ENCODE assay signal across 7 mouse cellular contexts in the genomic region with DNA sequence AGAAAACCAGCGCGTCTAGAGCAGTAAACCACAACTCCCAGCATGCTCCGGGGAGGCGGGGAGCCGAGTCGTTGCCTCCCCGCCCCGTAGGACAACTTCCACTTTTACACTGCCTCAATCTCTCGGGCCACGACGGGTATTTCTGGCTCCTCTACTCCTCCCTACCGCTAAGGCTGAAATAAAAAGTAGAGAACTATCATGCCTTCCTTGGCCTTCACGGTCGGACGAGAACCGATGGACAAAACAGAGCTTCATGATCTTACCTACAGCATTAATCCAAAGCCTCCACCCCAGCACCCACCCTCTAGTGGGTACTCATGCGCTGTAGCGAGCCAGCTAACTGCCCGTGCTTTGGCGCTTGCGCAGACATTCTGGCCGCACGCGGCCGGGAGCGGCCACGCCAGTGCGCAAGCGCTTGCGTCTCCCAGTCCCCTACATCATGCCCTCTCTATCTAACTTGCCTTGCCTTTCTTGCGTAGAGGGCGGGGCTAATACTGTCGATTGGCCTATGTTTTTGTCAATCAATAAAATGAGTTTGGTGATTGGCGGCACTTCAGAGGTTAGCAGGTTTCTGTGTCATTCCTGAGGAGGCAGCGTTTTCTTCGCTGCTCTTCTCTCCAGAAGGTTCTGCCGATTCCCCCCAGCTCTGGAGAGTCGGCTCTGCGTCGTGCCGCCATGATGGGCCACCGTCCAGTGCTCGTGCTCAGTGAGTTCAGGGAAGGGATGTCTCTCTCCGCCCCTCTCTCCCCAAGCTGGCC. TPM values are rescaled to one million over a fixed set of nuclear protein-coding genes. Genes with fewer than 3 reads are reported as not detected.
DNase-seq lines count a peak whose midpoint lies in the region; ATAC-seq and TF ChIP-seq lines count a peak whose summit lies in the region.

A gene (minus strand): TSS at position 439 of the 758 bp plus-strand sequence.
A gene (plus strand): TSS at position 556 of the 758 bp plus-strand sequence.

- DNase-seq in adrenal gland, postnatal 10 days: peak; percentile 96
- peak; percentile 97 for DNase-seq in embryonic facial prominence, embryonic 10.5 days (ENCODE audit: low spot score)
- DNase-seq in gonadal fat pad, adult 2 months (ENCODE audit: low read depth): peak; percentile 96
- DNase-seq in left cerebral cortex, postnatal 4 days: peak; percentile 97

- H3K27me3 ChIP-seq in embryonic facial prominence, embryonic 10.5 days (replicated peaks; ENCODE audit: low read depth, poor library complexity, severe bottlenecking): no peaks in the 10 kb centered on the region
- H3K27me3 ChIP-seq in intestine, postnatal 0 days (replicated peaks; ENCODE audit: control insufficient read depth, insufficient read depth, low read length): no peaks in the 10 kb centered on the region
- no peaks in the 10 kb centered on the region for H3K27me3 ChIP-seq in midbrain, embryonic 12.5 days
- H3K27me3 ChIP-seq in small intestine, adult 2 months (ENCODE audit: control insufficient read depth, insufficient read depth, low read length): no peaks in the 10 kb centered on the region

- H3K4me1 ChIP-seq in embryonic facial prominence, embryonic 10.5 days: peaks cover 20% of the 10 kb centered on the region
- peaks cover 8% of the 10 kb centered on the region for H3K4me1 ChIP-seq in intestine, postnatal 0 days (replicated peaks; ENCODE audit: control insufficient read depth, insufficient read depth, low read length)
- peaks cover 18% of the 10 kb centered on the region for H3K4me1 ChIP-seq in midbrain, embryonic 12.5 days
- no peaks in the 10 kb centered on the region for H3K4me1 ChIP-seq in small intestine, adult 2 months (ENCODE audit: control insufficient read depth, insufficient read depth, insufficient read length, low read length)

- H3K27ac ChIP-seq in embryonic facial prominence, embryonic 10.5 days (replicated peaks): peak within 1 kb of the TSS; percentile 94
- peak within 1 kb of the TSS; percentile 76 for H3K27ac ChIP-seq in intestine, postnatal 0 days (ENCODE audit: low read depth, low read length)
- H3K27ac ChIP-seq in midbrain, embryonic 12.5 days (replicated peaks): peak within 1 kb of the TSS; percentile 88
- H3K27ac ChIP-seq in small intestine, adult 2 months (ENCODE audit: insufficient read depth, low read depth, low read length): peak within 1 kb of the TSS; percentile 96

- ATAC-seq in intestine, postnatal 0 days: peak; percentile 98
- ATAC-seq in midbrain, embryonic 12.5 days (ENCODE audit: low FRiP score, low read depth): peak; percentile 99

- H3K9me3 ChIP-seq in embryonic facial prominence, embryonic 10.5 days: no peaks in the 10 kb centered on the region
- H3K9me3 ChIP-seq in intestine, postnatal 0 days (ENCODE audit: control insufficient read depth): no peaks in the 10 kb centered on the region
- H3K9me3 ChIP-seq in midbrain, embryonic 12.5 days: no peaks in the 10 kb centered on the region

- under 1% methylated on average over 44 of the region's 44 CpGs for WGBS in embryonic facial prominence, embryonic 10.5 days
- under 1% methylated on average over 44 of the region's 44 CpGs for WGBS in intestine, postnatal 0 days
- WGBS in midbrain, embryonic 12.5 days: under 1% methylated on average over 44 of the region's 44 CpGs
- under 1% methylated on average over 44 of the region's 44 CpGs for WGBS in small intestine, adult 2 months

- peak; percentile 49 for TF ChIP-seq CTCF in intestine, postnatal 0 days (IDR thresholded peaks at IDR 0.05; ENCODE audit: low read depth)
- peak; percentile 38; the same call in 1 of the 2 replicates for TF ChIP-seq CTCF in small intestine, adult 2 months (IDR thresholded peaks at IDR 0.05; ENCODE audit: extremely low read depth, insufficient read length, insufficient replicate concordance, low read depth, low read length)

- peaks cover 32% of the 10 kb centered on the region for H3K36me3 ChIP-seq in embryonic facial prominence, embryonic 10.5 days (replicated peaks)
- H3K36me3 ChIP-seq in intestine, postnatal 0 days (ENCODE audit: control insufficient read depth, insufficient read depth): peaks cover 24% of the 10 kb centered on the region
- peaks cover 26% of the 10 kb centered on the region for H3K36me3 ChIP-seq in midbrain, embryonic 12.5 days
- H3K36me3 ChIP-seq in small intestine, adult 2 months (ENCODE audit: control insufficient read depth, insufficient read depth, low read length): peaks cover 16% of the 10 kb centered on the region

- intact Hi-C loops in left cerebral cortex, postnatal 4 days (cut with DNase I): no loop called here

- H3K4me3 ChIP-seq in embryonic facial prominence, embryonic 10.5 days: peak within 1 kb of the TSS; percentile 86
- peak within 1 kb of the TSS; percentile 80 for H3K4me3 ChIP-seq in intestine, postnatal 0 days (ENCODE audit: low read depth, low read length)
- peak within 1 kb of the TSS; percentile 70 for H3K4me3 ChIP-seq in midbrain, embryonic 12.5 days
- H3K4me3 ChIP-seq in small intestine, adult 2 months (ENCODE audit: low read depth, low read length): peak within 1 kb of the TSS; percentile 93

- H3K9ac ChIP-seq in intestine, postnatal 0 days (ENCODE audit: low read depth, low read length): peak within 1 kb of the TSS; percentile 59
- peak within 1 kb of the TSS; percentile 84 for H3K9ac ChIP-seq in midbrain, embryonic 12.5 days (replicated peaks)

- TF ChIP-seq POLR2A in small intestine, adult 2 months (IDR thresholded peaks at IDR 0.05; ENCODE audit: low read depth, low read length): peak; percentile 33; the same call in 1 of the 2 replicates

- peak within 1 kb of the TSS; percentile 71 for H3K4me2 ChIP-seq in intestine, postnatal 0 days (replicated peaks; ENCODE audit: low read depth)
- H3K4me2 ChIP-seq in midbrain, embryonic 12.5 days (replicated peaks): peak within 1 kb of the TSS; percentile 86

RNA-seq across cellular contexts. Expression of the first gene that starts in this region (rescaled TPM):
- 1 to 10 TPM; 7.9 to 8.3 TPM for total RNA-seq in adrenal gland, postnatal 10 days (2021)
- polyA plus RNA-seq in embryonic facial prominence, embryonic 10.5 days (2016; fragmentation: Nextera tagmentation; extraction: Ambion mirVana): 12.6 and 14.7 TPM in 2 replicates
- polyA plus RNA-seq in gonadal fat pad, adult 2 months (2012; rRNA removed): 9.8 and 10.7 TPM in 2 replicates
- polyA plus RNA-seq in intestine, postnatal 0 days (2015; fragmentation: Nextera tagmentation; extraction: Ambion mirVana): 6.1 and 7.2 TPM in 2 replicates
- total RNA-seq in left cerebral cortex, postnatal 4 days (2021): 1 to 10 TPM; 4.4 TPM
- 10.9 and 12.8 TPM in 2 replicates for polyA plus RNA-seq in midbrain, embryonic 12.5 days (2016; fragmentation: Nextera tagmentation; extraction: Ambion mirVana)
- 0.76 and 0.99 TPM in 2 replicates for polyA plus RNA-seq in small intestine, adult 2 months (2012; rRNA removed)

RNA-seq across cellular contexts. Expression of the second gene that starts in this region (rescaled TPM):
- total RNA-seq in adrenal gland, postnatal 10 days (2021): 100 to 1,000 TPM; 249 to 260 TPM
- 862 and 910 TPM in 2 replicates for polyA plus RNA-seq in embryonic facial prominence, embryonic 10.5 days (2016; fragmentation: Nextera tagmentation; extraction: Ambion mirVana)
- polyA plus RNA-seq in gonadal fat pad, adult 2 months (2012; rRNA removed): 103 and 134 TPM in 2 replicates
- 170 and 175 TPM in 2 replicates for polyA plus RNA-seq in intestine, postnatal 0 days (2015; fragmentation: Nextera tagmentation; extraction: Ambion mirVana)
- total RNA-seq in left cerebral cortex, postnatal 4 days (2021): 100 to 1,000 TPM; 309 to 317 TPM
- polyA plus RNA-seq in midbrain, embryonic 12.5 days (2016; fragmentation: Nextera tagmentation; extraction: Ambion mirVana): 606 and 646 TPM in 2 replicates
- polyA plus RNA-seq in small intestine, adult 2 months (2012; rRNA removed): 46.0 and 73.9 TPM in 2 replicates

Comparison
In these comparisons a context has a peak if more than half of its experiments do, and no peak if none do; other contexts are left out.
1. Peak in every context shown above with its lines: DNase-seq, ATAC-seq, H3K4me3 ChIP-seq and H3K27ac ChIP-seq.